Mouse (Mus musculus) adrenal gland, adult 18-20 months (tissue): ENCODE results near the gene Cyp8b1. TPM values are rescaled to one million over a fixed set of nuclear protein-coding genes. Genes with fewer than 3 reads are reported as not detected.

Experiments
- total RNA-seq, 2 experiments: library from RNA; stranded (reverse); gene quantifications; 1 replicate in 1 of 2; 2 replicates in 1 of 2; pipeline ENCODE4 v1.2.3; 2021

The Cyp8b1 gene
- total RNA-seq, 2 experiments from 2014 or later, result 0.61 to 0.70 TPM

Other genes starting within 250 kb of the Cyp8b1 start
- 1 to 10 TPM; 4.0 to 4.3 TPM for gene Sec22c, start 210.8 kb downstream of the Cyp8b1 start, total RNA-seq
- 10 to 100 TPM; 40.8 to 44.5 TPM for gene Ss18l2, start 206.0 kb downstream of the Cyp8b1 start, total RNA-seq
- 10 to 100 TPM; 61.9 to 62.7 TPM for gene Nktr, start 197.1 kb downstream of the Cyp8b1 start, total RNA-seq
- gene Zfp651, start 157.0 kb downstream of the Cyp8b1 start, total RNA-seq, result 10 to 100 TPM; 22.8 to 32.5 TPM
- gene Klhl40, start 138.7 kb downstream of the Cyp8b1 start, total RNA-seq, result under 1 TPM in 1 of 2 experiments, not detected in 1; 0.32 TPM
- not detected for gene Hhatl, start 123.8 kb downstream of the Cyp8b1 start, total RNA-seq
- under 1 TPM; 0.70 to 0.93 TPM for gene Ccdc13, start 76.8 kb downstream of the Cyp8b1 start, total RNA-seq
- 100 to 1,000 TPM in 1 of 2 experiments, 10 to 100 TPM in 1; 89.4 to 116 TPM for gene Higd1a, start 57.9 kb downstream of the Cyp8b1 start, total RNA-seq
- 1 to 10 TPM; 1.8 to 2.1 TPM for gene Ackr2, start 17.9 kb downstream of the Cyp8b1 start, total RNA-seq
- 1 to 10 TPM in 1 of 2 experiments, under 1 TPM in 1; 0.48 to 1.3 TPM for gene Fam198a, start 34.7 kb upstream of the Cyp8b1 start, total RNA-seq
- gene Pomgnt2, start 80.8 kb upstream of the Cyp8b1 start, total RNA-seq, result 10 to 100 TPM; 19.2 to 19.7 TPM
- gene Snrk, start 201.0 kb upstream of the Cyp8b1 start, total RNA-seq, result 100 to 1,000 TPM; 209 to 293 TPM